Mouse (Mus musculus) C2C12 (cell line): ENCODE results near the gene Scamp5.

ENCODE experiments used
- CEBPB ChIP-seq: IDR thresholded peaks from one replicate; pipeline ENCODE4 v1.6.1; 2011; ENCODE audit warnings: low read depth, mild to moderate bottlenecking, control low read depth, moderate library complexity
- CTCF ChIP-seq: IDR thresholded peaks from one replicate; pipeline ENCODE4 v1.5.1; 2011; ENCODE audit not compliant: control insufficient read depth, insufficient read depth, insufficient read length
- FOSL1 ChIP-seq: IDR thresholded peaks from one replicate; pipeline ENCODE4 v1.8.0; 2011; ENCODE audit warnings: mild to moderate bottlenecking, low read length; ENCODE audit not compliant: poor library complexity, insufficient read depth, severe bottlenecking
- MAX ChIP-seq: IDR thresholded peaks from one replicate; pipeline ENCODE4 v1.6.1; 2011; ENCODE audit warnings: mild to moderate bottlenecking, control low read depth
- MYOD1 ChIP-seq: IDR thresholded peaks from one replicate; pipeline ENCODE4 v1.6.1; 2011; ENCODE audit warnings: low read depth; ENCODE audit not compliant: control insufficient read depth, insufficient read length
- MYOG ChIP-seq: IDR thresholded peaks from one replicate; pipeline ENCODE4 v1.6.1; 2011; ENCODE audit not compliant: control insufficient read depth, insufficient read length; ENCODE audit errors: extremely low read depth
- USF1 ChIP-seq: IDR thresholded peaks from one replicate; pipeline ENCODE4 v1.6.1; 2011; ENCODE audit warnings: low read depth, mild to moderate bottlenecking, control low read depth, moderate library complexity

- TF ChIP-seq MYOD1, result no peak
- no peak for TF ChIP-seq CTCF
- TF ChIP-seq MYOG, result no peak
- TF ChIP-seq FOSL1, result no peak
- peak; percentile 56 for TF ChIP-seq USF1
- no peak for TF ChIP-seq CEBPB
- peak; percentile 57 for TF ChIP-seq MAX
Measured at GRCm38 (mm10) chr9:57439083-57439482, 28.8 kb downstream of the Scamp5 start.
